Comparison of ENCODE assay signal across 24 mouse cellular contexts in the genomic region with DNA sequence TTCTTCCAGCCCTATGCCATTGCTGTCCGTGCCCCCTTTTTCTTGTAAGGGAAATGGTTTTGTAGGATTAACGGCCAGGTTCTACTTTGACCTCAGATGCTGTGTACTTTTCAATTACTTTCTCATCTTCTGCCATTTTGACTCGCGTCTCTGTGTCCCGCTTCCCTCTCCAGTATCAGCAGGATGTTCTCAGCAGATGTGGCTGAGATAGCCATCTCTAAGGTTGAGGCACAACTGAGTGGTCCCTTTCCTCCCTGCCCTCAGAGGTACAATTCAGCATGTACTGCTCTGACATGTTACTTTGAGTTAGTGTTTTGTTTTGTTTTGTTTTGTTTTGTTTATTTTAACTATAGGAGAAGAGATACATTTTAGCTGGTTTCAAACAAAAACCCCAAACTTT.
"Had no signal": no experiment of that assay in that cellular context is flagged by ENCODE, and none has a peak within 500 bp of the region (broad histone marks: within the 10 kb centered on the region; RNA-seq: fewer than 3 reads in every experiment).

No protein-coding gene starts in this region.

- H3K27me3 ChIP-seq: heart, embryonic 12.5 days; hindbrain, embryonic 12.5 days; kidney, embryonic 15.5 days; limb, embryonic 13.5 days; limb, embryonic 15.5 days had no signal

- ATAC-seq: hindbrain, embryonic 16.5 days; intestine, embryonic 16.5 days had no signal

- H3K4me2 ChIP-seq: heart, embryonic 12.5 days; hindbrain, embryonic 12.5 days; hindbrain, embryonic 14.5 days; kidney, embryonic 15.5 days; limb, embryonic 13.5 days; limb, embryonic 15.5 days had no signal

- H3K27ac ChIP-seq: heart, embryonic 10.5 days; hindbrain, embryonic 10.5 days; hindbrain, embryonic 12.5 days; hindbrain, embryonic 14.5 days; kidney, embryonic 15.5 days; kidney, postnatal 0 days; limb, embryonic 13.5 days; limb, embryonic 15.5 days had no signal

- H3K4me1 ChIP-seq: hindbrain, embryonic 12.5 days; kidney, embryonic 15.5 days had no signal

- H3K9ac ChIP-seq: heart, embryonic 12.5 days; hindbrain, embryonic 12.5 days; hindbrain, embryonic 14.5 days; kidney, embryonic 15.5 days; limb, embryonic 13.5 days; limb, embryonic 15.5 days had no signal

- H3K9me3 ChIP-seq: heart, embryonic 10.5 days; heart, embryonic 12.5 days; hindbrain, embryonic 10.5 days; hindbrain, embryonic 12.5 days; kidney, embryonic 15.5 days; limb, embryonic 13.5 days; limb, embryonic 15.5 days had no signal

- DNase-seq: gastrocnemius, adult 2 months; gastrocnemius, postnatal 10 days; gastrocnemius, postnatal 25 days; heart, adult 18-20 months; heart, postnatal 10 days; heart, postnatal 4 days; kidney, adult 11 months; kidney, adult 2 months; kidney, postnatal 14 days; kidney, postnatal 36 days; layer of hippocampus, adult 9-11 months; layer of hippocampus, postnatal 36 days; left cerebral cortex, postnatal 4 days had no signal

- H3K4me3 ChIP-seq: gastrocnemius, adult 2 months; heart, embryonic 10.5 days; heart, embryonic 12.5 days; hindbrain, embryonic 10.5 days; hindbrain, embryonic 12.5 days; kidney, embryonic 15.5 days; limb, embryonic 13.5 days; limb, embryonic 15.5 days had no signal
